Mouse (Mus musculus): Measurements from ENCODE around the gene Sema4c. TPM values are rescaled to one million over a fixed set of nuclear protein-coding genes. Genes with fewer than 3 reads are reported as not detected.
A peak's percentile ranks its signal among the peaks of the same experiment; 100 is the strongest.

Sema4c gene
- polyA plus RNA-seq, 1 experiment from 2014 or later = 2.0 TPM

- no peaks in the 10 kb centered on the region for H3K36me3 ChIP-seq (replicated peaks)
- H3K9me3 ChIP-seq (replicated peaks) = no peaks in the 10 kb centered on the region
- no peak overlapping the region for H3K9ac ChIP-seq
- no peak overlapping the region for H3K27ac ChIP-seq (replicated peaks)
- H3K4me2 ChIP-seq = no peak overlapping the region
- 46% methylated on average over 6 of the region's 6 CpGs for WGBS (ENCODE audit: insufficient replicate concordance)
- peaks cover 33% of the 10 kb centered on the region for H3K4me1 ChIP-seq (replicated peaks)
- no peak overlapping the region for H3K4me3 ChIP-seq (replicated peaks)
- no peaks in the 10 kb centered on the region; the same call in 1 of the 2 replicates for H3K27me3 ChIP-seq
- ATAC-seq (ENCODE audit: insufficient read depth) = no peak
Observed at GRCm38 (mm10) chr1:36576991-36577675, 19.0 kb upstream of the Sema4c start.

DNA sequence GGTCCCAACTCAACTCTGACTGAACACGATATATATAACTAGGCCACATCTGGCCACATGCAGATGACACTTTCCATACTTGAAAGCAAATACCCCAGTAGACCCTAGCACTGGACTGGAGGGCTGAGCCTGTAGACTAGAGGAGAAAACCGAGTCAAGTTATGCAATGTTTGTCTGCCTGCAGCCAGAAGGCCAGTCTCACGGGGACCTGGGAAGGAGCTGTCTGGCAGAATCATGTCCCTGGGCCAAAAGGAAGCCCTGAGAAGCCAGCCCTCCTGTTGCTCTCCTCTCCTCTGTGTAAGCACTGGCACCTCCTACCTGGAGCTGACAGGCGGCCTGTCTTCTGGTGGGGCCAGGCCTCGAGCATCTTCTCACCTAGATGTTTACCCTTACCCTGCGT is 17.2 kb upstream of the Sema4c start:
- H3K27ac ChIP-seq (replicated peaks) = no peak overlapping the region
- no peak overlapping the region for H3K4me2 ChIP-seq
- ATAC-seq (ENCODE audit: insufficient read depth) = no peak
- peaks cover 23% of the 10 kb centered on the region for H3K4me1 ChIP-seq (replicated peaks)
- WGBS (ENCODE audit: insufficient replicate concordance) = 54% methylated on average over 6 of the region's 6 CpGs
- H3K27me3 ChIP-seq = no peaks in the 10 kb centered on the region
- H3K4me3 ChIP-seq (replicated peaks) = no peak overlapping the region
- H3K9me3 ChIP-seq (replicated peaks) = no peaks in the 10 kb centered on the region
- no peaks in the 10 kb centered on the region for H3K36me3 ChIP-seq (replicated peaks)
- H3K9ac ChIP-seq = no peak overlapping the region

DNA sequence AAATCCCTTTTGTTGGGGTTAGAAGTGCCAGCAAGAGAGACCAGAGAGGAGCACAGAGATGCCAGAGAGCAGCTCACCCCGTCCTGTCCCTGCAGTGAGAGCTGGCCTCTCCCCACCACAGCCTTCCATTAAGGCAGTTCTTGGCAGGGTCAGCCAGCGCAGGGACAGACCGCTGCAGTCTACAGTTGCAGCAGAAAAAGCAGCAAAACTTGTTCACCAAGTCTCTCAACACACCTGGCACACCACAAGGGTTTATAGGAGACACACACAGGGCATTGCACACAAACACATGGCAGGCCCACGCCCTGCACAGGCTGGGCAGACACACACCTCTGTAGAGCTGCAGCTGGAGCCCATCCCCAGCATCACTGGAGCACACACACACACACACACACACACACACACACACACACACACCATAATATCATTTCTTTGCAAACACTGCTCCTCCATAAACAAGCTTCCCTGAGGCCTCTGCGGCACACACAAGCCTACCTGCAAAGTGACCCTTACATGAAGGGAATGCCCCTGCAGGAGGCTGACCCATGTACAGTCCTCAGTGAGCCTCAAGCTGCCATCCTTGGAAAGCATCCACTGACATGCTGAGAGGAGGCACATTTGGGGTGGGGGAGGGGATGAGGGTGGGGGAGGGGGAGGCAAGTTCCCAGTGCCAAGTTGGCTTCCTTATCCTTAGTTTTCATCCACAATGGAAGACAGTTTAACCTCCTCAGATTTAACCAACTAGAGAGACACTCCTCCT is 16.2 kb upstream of the Sema4c start:
- H3K4me3 ChIP-seq (replicated peaks) = no peak overlapping the region
- 68% methylated on average over 5 of the region's 5 CpGs for WGBS (ENCODE audit: insufficient replicate concordance)
- H3K27ac ChIP-seq (replicated peaks) = no peak overlapping the region
- no peak overlapping the region for H3K9ac ChIP-seq
- H3K9me3 ChIP-seq (replicated peaks) = no peaks in the 10 kb centered on the region
- ATAC-seq (ENCODE audit: insufficient read depth) = no peak
- no peaks in the 10 kb centered on the region for H3K36me3 ChIP-seq (replicated peaks)
- peaks cover 18% of the 10 kb centered on the region; the same call in 1 of the 2 replicates for H3K4me1 ChIP-seq (replicated peaks)
- H3K27me3 ChIP-seq = no peaks in the 10 kb centered on the region
- no peak overlapping the region for H3K4me2 ChIP-seq

GRCm38 (mm10) chr1:36573524-36573923 is 15.4 kb upstream of the Sema4c start:
- Histone ChIP-seq H3K4me3 (replicated peaks) (no peak overlapping the region), H3K9me3 (replicated peaks) (no peaks in the 10 kb centered on the region), H3K9ac (no peak overlapping the region), H3K36me3 (replicated peaks) (no peaks in the 10 kb centered on the region), H3K27ac (replicated peaks) (no peak overlapping the region), H3K4me2 (no peak overlapping the region), H3K4me1 (replicated peaks) (peaks cover 21% of the 10 kb centered on the region; the same call in 1 of the 2 replicates), H3K27me3 (no peaks in the 10 kb centered on the region)
- ATAC-seq (ENCODE audit: insufficient read depth) = no peak
- 62% methylated on average over 8 of the region's 8 CpGs for WGBS (ENCODE audit: insufficient replicate concordance)

DNA sequence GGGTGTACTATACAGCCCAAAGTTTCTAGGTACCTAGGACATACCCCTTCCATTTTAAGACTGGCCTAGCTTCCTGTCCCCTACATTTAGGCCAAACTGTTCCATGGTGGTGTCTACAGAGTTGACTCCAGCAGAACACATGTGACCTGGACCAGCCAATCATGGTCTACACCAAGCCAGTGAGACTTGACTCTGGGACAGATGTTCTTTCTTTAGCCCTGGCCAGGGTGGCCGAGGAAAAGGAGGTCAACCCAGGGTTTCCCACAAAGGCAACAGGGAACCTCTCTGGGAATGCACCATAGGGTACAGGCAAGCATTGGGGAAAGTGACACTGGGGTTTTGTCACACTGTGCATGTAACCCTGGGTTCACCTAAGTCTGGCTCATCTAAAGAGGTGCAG is 14.6 kb upstream of the Sema4c start:
- Histone ChIP-seq H3K27me3 (no peaks in the 10 kb centered on the region), H3K9me3 (replicated peaks) (no peaks in the 10 kb centered on the region), H3K4me1 (replicated peaks) (peaks cover 29% of the 10 kb centered on the region), H3K4me3 (replicated peaks) (no peak overlapping the region), H3K4me2 (no peak overlapping the region), H3K36me3 (replicated peaks) (no peaks in the 10 kb centered on the region), H3K9ac (no peak overlapping the region), H3K27ac (replicated peaks) (no peak overlapping the region)
- WGBS (ENCODE audit: insufficient replicate concordance) = 60% methylated on average over 1 of the region's 1 CpGs
- no peak for ATAC-seq (ENCODE audit: insufficient read depth)

DNA sequence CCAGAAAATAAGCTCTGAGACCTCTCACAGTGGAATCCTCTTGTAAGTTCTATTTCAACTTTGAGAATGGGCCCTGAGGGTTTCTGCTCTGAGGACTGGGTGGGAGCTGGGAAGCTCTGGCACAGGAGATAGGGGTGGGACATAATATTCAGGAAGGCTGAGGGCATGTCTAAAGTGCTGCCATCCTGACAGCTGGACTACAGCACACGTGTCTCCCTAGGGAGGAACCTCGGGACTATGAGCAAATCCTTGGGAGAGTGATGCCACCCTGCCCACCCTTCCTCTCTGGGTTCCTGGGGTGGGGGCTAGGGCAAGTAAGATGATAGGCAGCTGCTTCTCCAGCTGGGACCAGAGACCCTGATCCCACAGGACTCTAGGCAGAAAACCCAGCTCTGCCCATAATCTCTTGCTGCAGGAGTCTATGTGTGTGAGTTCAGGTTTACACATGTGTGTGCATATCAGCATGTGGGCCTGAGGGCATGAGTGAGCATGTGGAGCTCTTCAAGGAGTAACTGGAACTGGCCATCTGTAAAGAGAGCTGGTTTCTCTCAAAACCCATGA is 14.1 kb upstream of the Sema4c start:
- H3K27ac ChIP-seq (replicated peaks) = no peak overlapping the region
- H3K36me3 ChIP-seq (replicated peaks) = no peaks in the 10 kb centered on the region
- no peak overlapping the region for H3K4me3 ChIP-seq (replicated peaks)
- no peak overlapping the region for H3K9ac ChIP-seq
- H3K4me2 ChIP-seq = no peak overlapping the region
- no peaks in the 10 kb centered on the region for H3K27me3 ChIP-seq
- WGBS (ENCODE audit: insufficient replicate concordance) = 46% methylated on average over 2 of the region's 2 CpGs
- H3K4me1 ChIP-seq (replicated peaks) = peaks cover 29% of the 10 kb centered on the region
- no peaks in the 10 kb centered on the region for H3K9me3 ChIP-seq (replicated peaks)
- no peak for ATAC-seq (ENCODE audit: insufficient read depth)

DNA sequence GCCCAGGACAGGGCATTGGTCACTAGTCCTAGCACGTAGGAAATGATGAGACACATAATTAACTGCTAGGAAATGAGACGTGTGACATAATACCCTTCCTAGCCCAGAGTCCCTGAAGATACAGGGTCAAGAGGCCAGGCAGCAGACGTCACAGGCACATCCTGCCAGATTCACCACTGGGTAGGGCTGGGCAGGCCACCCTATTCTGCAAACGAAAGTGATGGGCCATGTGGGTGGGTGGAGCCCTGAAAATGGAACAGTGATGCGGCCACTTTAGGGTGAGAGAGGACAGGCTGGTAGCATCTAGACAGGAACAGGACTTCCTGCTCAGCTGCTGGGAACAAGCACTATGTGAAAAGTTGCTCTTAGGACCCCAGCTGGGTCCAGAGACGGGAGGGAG is 13.5 kb upstream of the Sema4c start:
- H3K9me3 ChIP-seq (replicated peaks) = no peaks in the 10 kb centered on the region
- no peaks in the 10 kb centered on the region for H3K27me3 ChIP-seq
- no peak overlapping the region for H3K9ac ChIP-seq
- no peak overlapping the region for H3K4me3 ChIP-seq (replicated peaks)
- H3K27ac ChIP-seq (replicated peaks) = no peak overlapping the region
- H3K4me2 ChIP-seq = no peak overlapping the region
- peak; percentile 43; the same call in 1 of the 2 replicates for ATAC-seq (ENCODE audit: insufficient read depth)
- H3K36me3 ChIP-seq (replicated peaks) = no peaks in the 10 kb centered on the region
- peaks cover 29% of the 10 kb centered on the region for H3K4me1 ChIP-seq (replicated peaks)
- 22% methylated on average over 6 of the region's 6 CpGs for WGBS (ENCODE audit: insufficient replicate concordance)

- no peak overlapping the region for H3K4me2 ChIP-seq
- H3K36me3 ChIP-seq (replicated peaks) = no peaks in the 10 kb centered on the region
- H3K4me1 ChIP-seq (replicated peaks) = peaks cover 17% of the 10 kb centered on the region
- H3K9ac ChIP-seq = no peak overlapping the region
- no peak overlapping the region for H3K27ac ChIP-seq (replicated peaks)
- WGBS (ENCODE audit: insufficient replicate concordance) = 80% methylated on average over 5 of the region's 5 CpGs
- no peaks in the 10 kb centered on the region for H3K9me3 ChIP-seq (replicated peaks)
- no peaks in the 10 kb centered on the region for H3K27me3 ChIP-seq
- H3K4me3 ChIP-seq (replicated peaks) = no peak overlapping the region
- no peak for ATAC-seq (ENCODE audit: insufficient read depth)
Observed at GRCm38 (mm10) chr1:36570320-36570719, 12.2 kb upstream of the Sema4c start.

DNA sequence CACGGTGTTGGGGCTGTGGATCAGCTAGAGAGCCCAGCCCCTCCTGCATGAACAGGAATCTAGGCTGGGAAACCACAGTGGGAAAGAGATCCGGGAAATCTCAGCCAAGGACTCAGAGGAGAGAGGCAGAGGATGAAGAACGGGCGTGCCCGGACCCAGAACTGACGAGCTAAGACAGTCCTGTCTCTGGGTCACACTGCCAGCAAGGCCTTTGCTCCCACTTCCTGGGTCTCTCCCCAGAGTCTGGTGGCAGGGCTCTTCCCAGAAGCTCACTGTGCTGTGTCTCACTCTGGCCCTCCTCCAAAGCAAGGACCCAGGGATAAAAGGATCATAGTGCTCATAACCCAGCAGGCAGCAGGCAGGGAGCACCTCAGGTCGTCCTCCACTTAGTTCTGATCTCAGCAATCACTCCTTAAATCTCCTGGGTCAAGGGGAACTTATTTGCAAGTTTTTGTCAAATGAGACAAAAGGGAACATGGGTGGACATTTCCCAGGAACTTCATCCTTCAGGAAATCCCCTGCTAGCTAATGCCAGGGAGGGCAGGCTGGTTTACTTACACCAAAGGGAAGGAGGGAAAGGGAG is 11.6 kb upstream of the Sema4c start:
- Histone ChIP-seq H3K9me3 (replicated peaks) (no peaks in the 10 kb centered on the region), H3K36me3 (replicated peaks) (no peaks in the 10 kb centered on the region), H3K27me3 (no peaks in the 10 kb centered on the region), H3K27ac (replicated peaks) (no peak overlapping the region), H3K4me2 (no peak overlapping the region), H3K4me3 (replicated peaks) (no peak overlapping the region), H3K4me1 (replicated peaks) (peaks cover 15% of the 10 kb centered on the region), H3K9ac (no peak overlapping the region)
- no peak for ATAC-seq (ENCODE audit: insufficient read depth)
- WGBS (ENCODE audit: insufficient replicate concordance) = 22% methylated on average over 7 of the region's 7 CpGs

GRCm38 (mm10) chr1:36568776-36569175 is 10.6 kb upstream of the Sema4c start:
- H3K9me3 ChIP-seq (replicated peaks) = no peaks in the 10 kb centered on the region
- no peaks in the 10 kb centered on the region for H3K36me3 ChIP-seq (replicated peaks)
- H3K27ac ChIP-seq (replicated peaks) = no peak overlapping the region
- H3K4me1 ChIP-seq (replicated peaks) = peaks cover 15% of the 10 kb centered on the region
- H3K4me3 ChIP-seq (replicated peaks) = no peak overlapping the region
- H3K27me3 ChIP-seq = no peaks in the 10 kb centered on the region
- H3K9ac ChIP-seq = no peak overlapping the region
- H3K4me2 ChIP-seq = no peak overlapping the region
- no peak for ATAC-seq (ENCODE audit: insufficient read depth)
- 60% methylated on average over 4 of the region's 4 CpGs for WGBS (ENCODE audit: insufficient replicate concordance)
